Mouse (Mus musculus) right cerebral cortex, postnatal 10 days (tissue): ENCODE results near the gene Tyms.
"Not testable (repeated sequence)": the region's sequence is repeated elsewhere in the genome, so short reads cannot be mapped to it uniquely, and the experiment has no call there.

Source experiments
- DNase-seq, 2 experiments: peaks; one replicate each; pipeline ENCODE4 v3.0.0; 2021; ENCODE audit warnings: low spot score in 2 of 2

The Tyms gene

DNA sequence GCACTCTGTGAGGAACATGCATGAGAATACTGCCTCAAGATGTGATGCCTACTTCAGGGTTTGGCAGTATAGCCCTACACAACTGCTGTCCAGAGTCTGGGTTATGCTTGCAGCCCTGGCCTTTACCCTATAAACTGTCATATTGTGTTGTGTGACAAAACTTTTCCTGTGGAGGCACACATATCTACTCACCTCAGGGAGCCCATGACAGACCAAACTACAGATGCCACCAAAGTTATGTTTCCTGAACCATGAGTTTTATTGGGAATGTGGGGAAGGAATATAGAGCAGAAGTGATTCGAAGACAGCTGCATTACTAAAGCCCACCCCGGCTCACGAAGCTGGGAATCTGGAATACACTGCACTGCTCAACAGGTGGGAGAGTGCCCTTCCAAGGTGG, 29.9 kb upstream of the Tyms start:
- no peak for DNase-seq

DNA sequence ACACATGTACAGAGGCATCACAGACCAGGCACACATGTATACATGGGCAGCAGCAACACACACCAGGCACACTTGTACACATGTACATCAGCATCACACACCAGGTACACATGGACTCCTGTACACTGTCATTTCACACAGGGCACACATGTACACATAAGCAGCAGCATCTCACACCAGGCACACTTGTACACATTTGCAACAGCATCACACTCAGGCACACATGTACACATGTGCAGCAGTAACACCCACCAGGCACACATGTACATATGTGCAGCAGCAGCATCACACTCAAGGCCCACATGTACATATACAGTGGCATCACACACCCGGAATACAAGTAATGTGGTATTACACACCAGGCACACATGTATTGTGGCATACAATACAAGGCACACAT, 24.8 kb upstream of the Tyms start:
- DNase-seq: no peak

DNA sequence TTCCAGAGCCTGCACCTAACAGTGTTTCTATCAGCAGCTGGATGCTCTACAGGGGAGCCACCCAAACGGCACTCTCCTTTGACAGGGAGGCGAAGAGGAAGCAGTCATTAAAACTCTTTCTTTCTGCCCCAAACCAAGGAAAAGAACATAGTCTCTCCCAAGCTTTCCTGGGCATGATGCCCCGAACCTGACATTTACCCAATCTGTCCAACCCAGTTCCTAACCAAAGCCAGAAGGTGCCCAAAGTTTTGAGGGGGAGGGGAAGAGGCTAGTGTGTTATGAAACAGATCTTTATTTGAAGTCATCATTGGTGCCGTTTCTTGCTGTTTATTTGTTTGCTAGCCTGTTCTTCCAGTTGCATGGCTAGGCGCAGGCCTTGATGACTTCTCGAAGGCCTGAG, 22.3 kb upstream of the Tyms start:
- peak in 1 of 2 experiments; percentile 19 for DNase-seq

DNA sequence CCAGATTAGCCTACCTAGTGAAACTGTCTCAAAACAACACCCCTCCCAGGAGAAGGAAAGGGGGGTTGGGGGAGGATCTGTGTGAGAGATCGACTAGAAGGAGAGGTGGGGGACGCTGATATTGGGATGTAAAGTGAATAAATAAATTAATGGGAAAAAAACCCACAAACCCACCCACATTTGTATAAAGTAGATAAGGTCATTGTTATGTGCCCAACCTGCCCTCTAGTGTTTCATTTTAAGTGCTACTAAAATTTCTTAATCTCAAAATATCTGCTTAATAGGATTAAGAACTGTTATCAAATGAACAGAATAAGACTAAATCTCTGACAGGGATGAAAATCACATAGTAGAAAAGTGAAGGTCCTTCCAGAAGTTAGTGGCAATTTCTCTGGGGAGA, 21.0 kb upstream of the Tyms start:
- no peak for DNase-seq

DNA sequence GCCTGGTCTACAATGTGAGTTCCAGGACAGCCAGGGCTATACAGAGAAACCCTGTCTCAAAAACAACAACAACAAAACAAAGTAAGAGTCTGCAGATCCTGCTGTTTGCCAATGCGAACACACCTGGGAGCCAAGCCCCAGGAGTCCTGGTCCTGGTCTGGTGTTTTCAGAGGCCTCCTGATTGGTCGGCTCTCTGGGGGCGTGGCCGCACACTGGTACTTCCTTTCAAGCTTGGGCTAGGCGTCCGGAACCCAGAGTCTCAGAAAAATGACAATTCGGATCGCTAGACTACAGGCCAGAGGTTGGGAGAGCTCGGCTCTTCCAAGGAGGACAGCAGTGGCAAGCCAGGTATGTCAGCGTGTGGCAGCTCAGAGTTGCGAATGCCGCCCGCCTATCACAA, 19.3 kb upstream of the Tyms start:
- DNase-seq: no peak

DNA sequence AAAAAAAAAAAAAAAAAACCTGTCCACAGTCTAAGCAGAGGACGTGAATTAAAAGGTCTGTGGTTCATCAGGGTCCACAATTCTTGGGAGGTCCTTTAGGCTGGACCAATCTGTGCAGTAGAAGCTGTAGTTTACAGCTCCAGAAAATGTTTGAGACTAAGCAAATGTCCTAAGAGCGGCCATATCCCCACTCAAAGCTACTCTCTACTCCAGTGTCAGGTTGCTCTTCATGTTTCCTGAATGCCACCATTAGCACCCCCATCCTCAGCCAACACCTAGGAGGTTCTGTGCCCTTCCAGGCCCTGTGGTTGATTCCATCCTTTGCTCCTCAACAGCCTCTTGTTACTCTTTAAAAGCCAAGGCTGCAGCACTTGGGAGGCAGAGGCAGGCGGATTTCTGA, 1.0 kb downstream of the Tyms start:
- DNase-seq: no peak

DNA sequence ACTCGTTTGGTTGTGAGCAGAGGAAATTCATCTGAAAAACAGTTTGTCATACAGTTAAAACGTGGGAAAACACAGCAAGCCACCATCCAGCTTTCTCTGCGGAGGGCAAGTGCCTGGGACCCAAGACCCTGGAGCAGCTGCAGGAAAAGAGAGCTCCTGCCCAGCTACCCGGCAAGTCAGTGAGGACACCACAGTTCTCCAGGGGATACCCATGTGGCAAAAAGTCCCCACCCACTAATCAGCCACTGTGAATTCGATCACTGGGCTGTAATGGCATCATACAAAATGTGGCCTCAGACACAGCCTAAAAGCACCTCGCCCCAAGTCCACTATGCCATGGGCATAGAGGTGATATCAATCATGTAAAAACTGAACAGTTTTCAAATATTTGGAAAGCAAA, 1.7 kb downstream of the Tyms start:
- DNase-seq: no peak

DNA sequence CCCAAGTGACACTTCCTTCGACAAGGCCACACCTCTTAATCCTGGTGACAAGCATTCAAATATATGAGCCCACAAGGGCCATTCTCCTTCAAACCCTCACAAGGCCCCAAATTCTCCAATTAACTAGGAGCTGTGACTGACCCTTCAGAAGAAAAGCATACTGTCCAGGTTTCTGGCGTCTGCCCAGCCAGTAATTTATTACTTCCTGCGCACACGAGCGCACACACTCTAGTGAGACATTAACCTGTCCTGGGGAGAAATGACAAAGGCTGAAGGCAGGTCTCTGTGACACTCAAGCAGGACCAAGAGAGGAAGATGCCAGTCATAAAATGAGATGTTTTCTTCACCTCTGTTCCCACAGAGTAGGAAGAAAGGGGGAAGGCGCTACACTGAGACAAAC, 5.7 kb downstream of the Tyms start:
- no peak for DNase-seq

DNA sequence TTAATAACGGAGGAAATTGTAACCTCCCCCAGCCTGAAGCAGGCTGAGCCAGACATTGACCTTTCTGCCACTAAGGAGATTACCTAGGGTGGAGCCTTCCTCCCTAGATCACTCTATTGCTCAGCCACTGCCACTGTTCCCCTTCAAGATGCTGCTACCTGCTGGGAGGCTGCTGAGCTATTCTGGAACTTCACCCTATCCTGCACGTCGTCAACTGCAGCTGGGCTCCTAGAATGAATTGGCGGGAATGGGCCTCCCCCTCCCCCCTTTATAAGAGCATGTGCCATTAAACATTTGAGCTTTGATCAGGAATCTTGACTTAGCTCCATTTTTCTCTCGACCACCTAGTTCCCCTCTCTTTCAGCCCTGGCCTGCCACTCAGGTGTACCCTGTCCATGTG, 13.8 kb downstream of the Tyms start:
- not testable (repeated sequence) for DNase-seq

DNA sequence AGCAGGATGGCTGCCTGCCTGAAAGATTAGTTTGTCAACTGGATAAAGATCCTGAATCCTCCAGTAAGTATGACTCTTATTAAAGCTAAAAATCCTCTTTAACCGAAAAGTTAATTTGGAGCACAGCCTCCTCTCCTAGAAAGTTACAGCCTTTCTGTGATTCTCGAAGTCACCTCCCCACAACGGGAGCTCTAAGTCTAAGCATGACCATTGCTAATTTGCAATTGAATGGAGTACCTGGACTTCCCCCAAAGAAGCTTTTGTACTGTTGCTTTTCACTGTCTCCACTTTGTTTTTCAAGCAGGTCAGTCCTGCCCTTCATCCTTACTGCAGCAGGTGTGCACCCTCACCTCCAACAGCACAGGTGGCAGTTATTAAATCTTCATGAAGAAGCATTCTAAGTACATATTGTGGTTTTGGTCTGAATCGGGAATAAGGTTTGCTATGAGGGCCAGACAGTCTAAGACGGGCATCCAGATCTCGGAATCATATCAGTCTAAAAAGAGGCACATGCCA, 15.1 kb downstream of the Tyms start:
- DNase-seq: no peak

DNA sequence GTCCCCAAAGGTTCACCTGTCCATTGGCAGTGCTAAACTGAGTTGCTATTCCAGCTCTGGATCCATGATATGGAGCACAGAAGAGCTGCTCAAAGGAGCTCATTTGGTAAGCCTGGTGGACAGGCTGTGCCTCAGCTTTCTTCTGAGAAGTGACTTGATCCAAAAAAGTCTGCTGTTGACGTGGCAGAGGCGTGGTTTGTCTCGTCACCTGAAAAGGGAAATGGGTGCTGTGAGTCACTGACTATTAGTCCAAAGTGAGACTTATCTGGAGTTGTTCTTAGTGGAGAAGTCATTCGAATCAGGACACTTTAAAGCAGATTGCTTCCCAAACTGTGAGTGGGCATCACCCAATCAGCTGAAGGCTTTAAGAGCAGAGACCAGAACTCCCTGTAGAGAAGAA, 33.6 kb downstream of the Tyms start:
- DNase-seq: not testable (repeated sequence)

DNA sequence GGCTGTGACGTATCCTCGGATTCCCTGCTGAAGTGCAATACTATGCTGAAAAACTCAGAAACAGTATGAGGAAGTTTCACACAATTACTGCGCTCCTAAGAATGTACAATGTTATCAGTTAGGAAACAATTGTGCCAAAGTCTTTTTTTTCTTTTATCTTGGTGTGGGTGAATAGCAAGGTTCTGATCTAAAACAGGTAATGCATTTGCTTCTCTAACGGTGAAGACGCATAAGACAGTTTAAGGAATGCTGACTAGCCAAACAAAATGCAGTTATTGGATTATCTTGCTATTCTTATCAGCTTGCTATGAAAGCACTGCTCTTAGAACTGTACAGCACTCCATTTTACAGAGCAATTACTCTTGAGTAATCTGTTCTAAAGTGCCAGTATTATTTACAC, 34.1 kb downstream of the Tyms start:
- DNase-seq: not testable (repeated sequence)

DNA sequence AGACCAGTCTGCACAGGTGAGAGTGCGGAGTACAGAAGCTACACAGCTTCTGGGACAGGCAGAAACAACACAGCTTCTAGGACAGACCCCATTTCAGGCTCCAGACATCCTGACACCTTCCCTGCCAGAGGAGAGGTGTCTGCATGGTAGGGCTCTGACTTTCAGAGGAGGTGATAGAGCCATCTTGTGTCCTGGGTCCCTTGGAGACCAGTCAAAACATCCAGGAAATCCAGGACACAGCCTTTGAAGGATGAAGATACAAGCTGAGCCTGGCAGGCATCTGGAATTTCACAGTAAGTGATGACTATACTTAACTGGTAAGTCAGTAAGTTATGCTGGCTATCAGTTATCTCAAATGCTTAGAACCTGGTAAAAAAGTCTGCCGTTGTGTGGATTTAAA, 36.3 kb downstream of the Tyms start:
- DNase-seq: not testable (repeated sequence)

DNA sequence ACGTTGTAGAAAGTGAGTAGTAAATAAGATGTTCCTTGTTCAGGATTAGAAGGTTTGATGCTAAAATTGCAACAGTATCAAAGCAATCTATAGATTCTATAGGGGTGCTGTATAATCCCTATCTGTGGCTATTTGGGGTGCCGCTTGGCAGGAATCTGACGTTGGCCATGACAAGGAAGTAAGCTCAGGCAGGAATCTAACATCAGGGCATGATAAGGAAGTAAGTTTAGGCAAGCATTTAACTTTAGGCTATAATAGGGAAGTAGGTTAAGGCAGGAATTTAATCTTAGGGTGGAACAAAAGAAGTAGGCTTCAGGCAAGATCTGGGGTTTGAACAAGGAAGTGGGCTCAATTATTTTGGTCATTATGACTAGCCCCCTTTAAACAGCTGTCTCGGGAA, 37.6 kb downstream of the Tyms start:
- not testable (repeated sequence) for DNase-seq

DNA sequence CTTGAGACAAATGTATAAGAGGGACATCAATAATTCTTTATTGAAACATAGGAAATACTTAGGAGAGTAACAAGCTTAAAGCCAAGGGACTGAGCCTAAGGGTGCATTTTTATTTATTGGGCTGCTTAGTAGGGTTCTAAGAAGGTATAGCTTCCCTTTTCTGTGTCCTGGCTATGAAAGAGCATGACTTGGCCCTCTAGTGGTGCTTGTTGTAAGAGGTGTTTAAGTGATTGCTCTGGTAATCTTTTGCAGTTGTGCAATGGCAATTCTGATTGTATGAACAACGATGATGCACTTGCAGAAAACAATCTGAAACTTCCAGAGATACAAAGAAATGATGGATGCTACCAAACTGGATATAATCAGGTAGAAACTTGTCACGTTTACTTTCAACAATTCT, 58.8 kb downstream of the Tyms start:
- DNase-seq: peak; percentile 22 to 23

DNA sequence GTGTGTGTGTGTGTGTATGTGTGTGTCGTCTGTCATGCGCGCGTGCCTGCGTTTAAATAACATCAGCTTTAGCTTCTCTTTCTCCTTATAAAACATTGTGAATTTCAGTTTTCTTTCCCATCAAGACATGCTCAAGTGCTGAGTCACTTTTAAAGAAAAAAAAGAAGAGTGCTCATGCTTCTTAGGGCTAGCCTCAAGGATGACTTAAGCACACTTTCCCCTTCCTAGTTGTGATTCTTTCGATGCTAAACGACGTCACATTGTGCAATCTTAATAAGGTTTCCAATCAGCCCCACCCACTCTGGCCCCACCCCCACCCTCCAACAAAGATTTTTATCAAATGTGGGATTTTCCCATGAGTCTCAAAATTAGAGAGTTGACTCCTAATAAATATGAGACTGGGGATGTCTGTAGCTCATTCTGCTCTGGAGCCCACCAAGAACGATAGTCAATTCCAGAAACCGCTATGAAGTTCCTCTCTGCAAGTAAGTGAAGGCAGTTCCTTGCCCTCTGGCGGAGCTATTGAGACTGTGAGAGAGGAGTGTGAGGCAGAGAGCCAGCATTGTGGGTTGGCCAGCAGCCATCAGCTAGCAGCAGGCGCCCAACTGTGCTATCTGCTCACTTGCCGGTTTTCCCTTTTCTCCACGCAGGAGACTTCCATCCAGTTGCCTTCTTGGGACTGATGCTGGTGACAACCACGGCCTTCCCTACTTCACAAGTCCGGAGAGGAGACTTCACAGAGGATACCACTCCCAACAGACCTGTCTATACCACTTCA, 60.5 kb downstream of the Tyms start, which contains the start of gene Il6:
Il6 (plus strand) TSS at position 389 of the 778 bp plus-strand sequence.
- DNase-seq: peak; percentile 93 to 95
